Mouse (Mus musculus) erythroblast, embryonic 14.5 days (primary cell): ENCODE measurements around the gene Treml1. TPM values are rescaled to one million over a fixed set of nuclear protein-coding genes. Genes with fewer than 3 reads are reported as not detected.
"Not testable (repeated sequence)": the region's sequence is repeated elsewhere in the genome, so short reads cannot be mapped to it uniquely, and the experiment has no call there.

ENCODE experiments used
- H3K27me3 ChIP-seq: 2 replicates; pipeline ENCODE4 v1.6.1; 2012; ENCODE audit warnings: inconsistent platforms; ENCODE audit not compliant: control insufficient read depth
- H3K36me3 ChIP-seq: 2 replicates; pipeline ENCODE4 v1.6.1; 2012; ENCODE audit warnings: mild to moderate bottlenecking, inconsistent platforms; ENCODE audit not compliant: control insufficient read depth
- H3K4me1 ChIP-seq: 2 replicates; pipeline ENCODE4 v1.6.1; 2012; ENCODE audit warnings: inconsistent platforms; ENCODE audit not compliant: control insufficient read depth
- H3K4me3 ChIP-seq: replicated peaks from 2 replicates; pipeline ENCODE3; 2012; ENCODE audit warnings: moderate library complexity, mild to moderate bottlenecking, inconsistent platforms
- H3K9me3 ChIP-seq: 2 replicates; pipeline ENCODE4 v1.6.1; 2012; ENCODE audit warnings: low read length, inconsistent platforms, mixed read lengths; ENCODE audit not compliant: control insufficient read depth
- GATA1 ChIP-seq: IDR thresholded peaks from 2 replicates; pipeline ENCODE4 v1.6.1; 2012; ENCODE audit warnings: low read length, inconsistent platforms, mixed read lengths
- TAL1 ChIP-seq: IDR thresholded peaks from 3 replicates; pipeline ENCODE4 v1.6.1; 2012; ENCODE audit warnings: low read length, inconsistent platforms, mixed read lengths
- polyA plus RNA-seq: library from polyadenylated mRNA; stranded (reverse); fragments of >175 nt; gene quantifications from 2 replicates; pipeline ENCODE4 v1.2.3, GENCODE M21; 2012

Treml1 gene
- polyA plus RNA-seq, 1 experiment: 0.09 TPM

GRCm38 (mm10) chr17:48350681-48351193, 9.0 kb upstream of the Treml1 start:
- TF ChIP-seq TAL1 (no peak), GATA1 (no peak)
- Histone ChIP-seq H3K9me3 (no peaks in the 10 kb centered on the region), H3K36me3 (no peaks in the 10 kb centered on the region), H3K4me3 (no peak overlapping the region), H3K4me1 (peaks cover 16% of the 10 kb centered on the region; the same call in 1 of the 2 replicates), H3K27me3 (no peaks in the 10 kb centered on the region; the same call in 1 of the 2 replicates)

GRCm38 (mm10) chr17:48352976-48353375, 6.7 kb upstream of the Treml1 start:
- peaks cover 16% of the 10 kb centered on the region; the same call in 1 of the 2 replicates for H3K4me1 ChIP-seq
- H3K9me3 ChIP-seq, H3K27me3 ChIP-seq, H3K36me3 ChIP-seq, H3K4me3 ChIP-seq: not testable (repeated sequence)

GRCm38 (mm10) chr17:48355822-48356221, 3.9 kb upstream of the Treml1 start:
- H3K4me3 ChIP-seq: no peak overlapping the region
- no peak for TF ChIP-seq TAL1
- H3K4me1 ChIP-seq: peaks cover 14% of the 10 kb centered on the region
- no peaks in the 10 kb centered on the region for H3K27me3 ChIP-seq
- H3K9me3 ChIP-seq: no peaks in the 10 kb centered on the region
- H3K36me3 ChIP-seq: no peaks in the 10 kb centered on the region

- Histone ChIP-seq H3K4me1 (peaks cover 22% of the 10 kb centered on the region), H3K4me3 (no peak overlapping the region), H3K9me3 (no peaks in the 10 kb centered on the region), H3K27me3 (no peaks in the 10 kb centered on the region), H3K36me3 (no peaks in the 10 kb centered on the region)
- TF ChIP-seq GATA1: no peak
- TF ChIP-seq TAL1: no peak
Observed at GRCm38 (mm10) chr17:48357892-48358291, 1.8 kb upstream of the Treml1 start.

- no peak for TF ChIP-seq GATA1
- no peak for TF ChIP-seq TAL1
- H3K9me3 ChIP-seq: no peaks in the 10 kb centered on the region
- no peaks in the 10 kb centered on the region for H3K27me3 ChIP-seq
- H3K4me1 ChIP-seq: peaks cover 39% of the 10 kb centered on the region
- H3K36me3 ChIP-seq: no peaks in the 10 kb centered on the region
- H3K4me3 ChIP-seq: peak overlapping the region; percentile 21
Observed at GRCm38 (mm10) chr17:48360462-48360861, 746 bp downstream of the Treml1 start.

GRCm38 (mm10) chr17:48362346-48362745, 2.6 kb downstream of the Treml1 start:
- peaks cover 39% of the 10 kb centered on the region for H3K4me1 ChIP-seq
- TF ChIP-seq GATA1 (no peak), TAL1 (no peak)
- no peaks in the 10 kb centered on the region for H3K27me3 ChIP-seq
- H3K4me3 ChIP-seq: no peak overlapping the region
- no peaks in the 10 kb centered on the region for H3K36me3 ChIP-seq
- H3K9me3 ChIP-seq: no peaks in the 10 kb centered on the region

- Histone ChIP-seq H3K9me3 (no peaks in the 10 kb centered on the region), H3K4me1 (peaks cover 39% of the 10 kb centered on the region), H3K4me3 (no peak overlapping the region), H3K27me3 (no peaks in the 10 kb centered on the region), H3K36me3 (no peaks in the 10 kb centered on the region)
- TF ChIP-seq TAL1: no peak
- TF ChIP-seq GATA1: no peak
Observed at GRCm38 (mm10) chr17:48362966-48363365, 3.2 kb downstream of the Treml1 start.

- Histone ChIP-seq H3K36me3 (no peaks in the 10 kb centered on the region), H3K9me3 (no peaks in the 10 kb centered on the region), H3K27me3 (no peaks in the 10 kb centered on the region), H3K4me3 (no peak overlapping the region), H3K4me1 (peaks cover 39% of the 10 kb centered on the region)
- TF ChIP-seq TAL1 (no peak), GATA1 (no peak)
Observed at GRCm38 (mm10) chr17:48363421-48363965, 3.8 kb downstream of the Treml1 start.

GRCm38 (mm10) chr17:48365511-48366155, 5.9 kb downstream of the Treml1 start:
- Histone ChIP-seq H3K4me1 (peaks cover 30% of the 10 kb centered on the region), H3K27me3 (no peaks in the 10 kb centered on the region), H3K36me3 (no peaks in the 10 kb centered on the region), H3K9me3 (no peaks in the 10 kb centered on the region), H3K4me3 (no peak overlapping the region)
- no peak for TF ChIP-seq GATA1
